Mouse (Mus musculus): ENCODE results near the gene Slc25a34.

Slc25a34 gene

DNA sequence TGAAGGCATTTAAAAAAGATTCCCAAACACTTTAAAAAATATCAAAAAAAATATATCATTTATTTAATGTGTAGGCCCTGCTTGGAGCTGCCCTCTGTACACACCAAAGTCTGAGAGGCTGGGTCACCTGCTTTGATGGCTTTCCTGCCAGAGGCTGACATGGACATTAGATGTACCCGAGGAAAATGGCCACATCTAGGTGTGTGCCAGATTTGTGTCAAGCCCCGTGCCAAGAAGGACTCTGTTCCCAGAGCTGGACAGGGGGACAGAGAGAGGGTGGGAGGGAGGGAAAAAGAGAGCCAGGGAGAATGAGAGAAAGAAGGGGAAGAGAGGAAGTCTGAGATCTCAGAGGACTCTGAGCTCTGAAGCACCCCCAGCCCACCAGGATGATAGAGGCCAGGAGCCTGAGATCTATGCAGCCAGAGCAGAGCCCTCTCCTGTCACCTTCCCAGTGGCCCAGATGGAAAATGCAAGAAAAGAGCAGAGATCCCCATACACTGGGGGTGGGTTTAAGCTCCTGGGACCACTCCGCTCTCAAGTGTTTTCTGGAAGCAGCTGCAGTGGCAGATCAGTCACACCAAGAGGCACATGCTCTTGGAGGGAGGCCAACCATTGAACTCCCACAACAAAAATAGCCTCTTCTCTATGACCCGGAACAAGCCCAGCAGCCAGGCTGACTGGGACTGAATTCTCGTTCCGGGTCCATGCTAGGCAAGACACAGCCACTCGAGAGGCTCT is 19.7 kb upstream of the Slc25a34 start:
- no peak for DNase-seq

DNA sequence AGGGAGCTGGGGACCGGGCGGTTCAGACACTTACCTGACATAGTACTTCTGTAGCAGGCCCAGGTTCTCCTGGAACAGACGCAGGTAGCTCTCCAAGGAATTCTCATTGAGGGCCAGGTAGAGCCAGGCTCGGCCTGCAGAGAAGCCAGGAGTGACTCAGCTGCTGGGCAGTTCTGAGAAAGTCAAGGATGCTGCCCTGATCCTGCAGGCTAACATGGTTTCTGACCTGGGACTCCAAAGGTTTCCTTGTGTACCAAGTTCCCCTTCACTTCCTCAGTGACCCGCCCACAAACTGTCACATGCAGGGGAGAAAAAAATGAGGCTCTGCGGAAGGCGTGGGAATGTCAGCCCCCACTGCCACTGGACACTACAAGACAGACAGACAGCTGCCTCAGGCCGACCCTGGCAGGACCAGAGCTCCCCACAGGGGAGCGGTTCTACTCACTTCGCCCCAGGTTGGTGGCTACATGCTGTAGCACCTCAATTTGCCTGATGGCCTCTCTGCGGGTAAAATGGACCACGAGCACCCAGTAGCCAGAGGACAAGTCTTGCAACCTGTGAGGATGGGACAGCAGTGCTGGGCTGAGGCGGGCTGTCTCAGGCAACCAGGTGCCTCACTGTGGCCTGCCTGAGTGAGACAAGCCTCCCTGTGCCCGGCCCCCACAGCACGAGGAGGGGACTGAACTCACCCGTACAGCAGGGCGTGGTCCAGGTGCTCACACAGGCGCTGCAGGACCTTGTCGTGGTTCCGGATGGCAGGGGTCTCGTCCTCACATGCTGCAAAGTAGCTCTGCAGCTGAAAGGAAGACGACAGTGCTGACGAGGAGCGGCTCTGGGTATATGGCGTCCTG is 18.6 kb upstream of the Slc25a34 start:
- no peak for DNase-seq

DNA sequence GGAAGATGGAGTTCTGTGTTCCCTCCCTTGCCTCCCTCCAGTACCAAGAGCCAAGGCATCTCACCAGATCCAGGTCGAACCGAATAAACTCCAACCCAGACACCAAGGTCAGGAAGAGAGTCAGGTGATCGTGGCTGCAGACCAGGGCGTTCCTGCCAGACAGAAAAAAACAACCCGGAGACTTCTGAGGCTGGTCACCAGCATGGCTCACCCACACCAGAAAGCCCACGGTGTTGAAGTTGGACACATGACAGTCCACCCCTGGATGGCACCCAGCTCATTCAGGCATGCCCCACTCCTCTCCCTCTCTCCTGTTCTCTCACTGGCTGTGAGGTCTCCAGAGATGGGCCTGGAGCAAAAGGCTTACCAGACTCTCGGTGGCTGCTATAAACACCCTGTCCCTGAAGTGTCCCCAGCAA is 17.7 kb upstream of the Slc25a34 start:
- DNase-seq: no peak

GRCm38 (mm10) chr4:141639474-141639873 is 15.9 kb upstream of the Slc25a34 start:
- no peak for DNase-seq

- DNase-seq: no peak
Measured at GRCm38 (mm10) chr4:141636693-141637092, 13.1 kb upstream of the Slc25a34 start.

DNA sequence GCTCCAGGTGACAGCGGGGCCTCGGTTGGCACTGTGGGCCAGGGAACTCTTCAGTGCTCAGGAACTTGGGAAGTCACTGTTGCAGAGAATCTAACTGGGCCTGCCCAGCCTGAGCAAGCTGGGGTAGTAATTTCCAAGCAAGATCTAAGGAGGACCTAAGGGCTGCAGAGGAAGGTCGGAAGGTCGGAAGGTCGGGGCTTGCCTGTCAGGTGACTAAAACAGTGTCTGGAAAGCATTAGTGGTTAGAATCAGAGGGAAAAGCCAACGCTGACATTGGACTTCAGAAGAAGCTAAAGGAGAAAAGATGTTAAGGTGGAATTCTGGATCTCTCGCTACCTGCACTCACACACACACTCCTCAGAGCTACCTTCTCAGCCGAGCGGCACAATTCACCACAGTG is 12.4 kb upstream of the Slc25a34 start:
- no peak for DNase-seq

GRCm38 (mm10) chr4:141632111-141632873 is 8.7 kb upstream of the Slc25a34 start:
- DNase-seq: no peak

- DNase-seq: no peak
Measured at GRCm38 (mm10) chr4:141631250-141631649, 7.6 kb upstream of the Slc25a34 start.

- DNase-seq: no peak
Measured at GRCm38 (mm10) chr4:141630021-141630420, 6.4 kb upstream of the Slc25a34 start.

DNA sequence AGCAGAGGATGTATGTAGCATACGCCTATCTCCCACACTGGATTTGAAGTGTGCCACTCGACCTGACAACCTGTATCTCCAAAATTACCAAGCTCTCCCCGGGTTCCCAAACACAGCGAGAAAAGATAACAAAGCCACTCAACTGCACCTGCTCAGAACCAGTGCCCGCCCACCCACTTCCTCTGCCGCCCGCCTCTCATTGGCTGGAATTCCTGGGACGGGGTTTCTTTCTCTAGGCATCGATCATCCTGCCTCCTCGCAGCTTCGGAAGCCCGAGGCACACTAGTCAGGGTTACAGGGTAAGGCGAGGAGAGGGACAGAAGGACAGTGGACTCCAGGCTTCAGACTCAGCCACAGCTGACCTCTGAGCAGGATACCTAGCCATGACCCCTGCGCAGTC is 5.0 kb upstream of the Slc25a34 start:
- DNase-seq: no peak

DNA sequence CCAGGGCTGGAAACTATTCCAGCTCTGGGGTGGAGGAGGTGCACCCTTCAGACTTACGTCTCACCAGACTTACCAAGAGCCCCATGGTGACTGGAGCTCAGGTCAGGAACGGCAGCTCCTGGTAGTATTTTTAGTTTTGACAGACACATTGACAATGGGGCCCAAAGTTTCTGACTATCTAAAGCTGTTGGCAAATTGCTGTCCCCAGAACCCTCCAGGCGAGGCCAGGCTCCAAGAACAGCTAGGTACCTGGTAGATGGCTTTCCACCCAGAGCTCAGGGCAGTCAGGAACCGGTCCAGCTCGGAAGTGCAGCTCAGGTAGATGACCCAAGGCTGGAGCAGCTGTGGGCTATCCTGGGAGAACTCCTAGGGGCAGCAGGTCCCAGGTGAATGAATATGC is 3.9 kb upstream of the Slc25a34 start:
- no peak for DNase-seq

DNA sequence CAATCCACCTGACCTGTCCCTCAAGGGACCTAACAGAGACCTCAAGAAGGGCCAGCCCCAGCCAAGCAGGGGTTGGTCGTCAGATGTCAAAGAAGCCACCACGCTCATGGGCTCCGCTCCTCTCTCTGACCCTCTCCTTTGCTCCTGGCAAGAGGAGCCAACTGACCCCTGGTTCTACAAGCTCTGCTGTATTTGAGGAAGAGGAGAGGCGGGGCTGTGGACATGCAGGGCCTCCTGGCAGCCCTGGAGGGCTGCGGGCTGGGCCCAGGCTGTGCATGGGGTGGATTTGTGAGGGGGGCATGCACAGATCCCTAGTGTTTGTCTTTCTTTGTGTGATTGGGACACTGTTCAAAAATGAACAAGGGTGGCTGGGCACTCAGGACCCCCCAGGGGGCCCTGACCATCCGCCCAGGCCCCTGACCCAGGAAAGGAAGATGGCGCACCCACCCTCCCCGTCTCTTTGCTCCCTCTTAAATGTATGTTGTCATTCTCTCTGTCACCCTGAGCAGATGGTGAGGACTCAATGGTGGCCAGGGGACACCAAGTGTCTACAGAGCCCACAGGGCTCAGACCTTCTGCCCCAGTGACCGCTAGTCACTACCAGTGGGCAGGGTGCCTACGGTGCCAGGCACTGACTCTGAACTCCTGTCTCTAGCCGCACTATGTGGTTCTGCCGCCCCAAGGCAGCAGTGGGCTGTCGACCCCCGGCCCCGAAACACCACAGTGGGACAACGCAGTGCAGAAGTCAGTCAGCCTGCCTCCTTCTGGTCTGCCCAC is 2.3 kb upstream of the Slc25a34 start:
- no peak for DNase-seq

DNA sequence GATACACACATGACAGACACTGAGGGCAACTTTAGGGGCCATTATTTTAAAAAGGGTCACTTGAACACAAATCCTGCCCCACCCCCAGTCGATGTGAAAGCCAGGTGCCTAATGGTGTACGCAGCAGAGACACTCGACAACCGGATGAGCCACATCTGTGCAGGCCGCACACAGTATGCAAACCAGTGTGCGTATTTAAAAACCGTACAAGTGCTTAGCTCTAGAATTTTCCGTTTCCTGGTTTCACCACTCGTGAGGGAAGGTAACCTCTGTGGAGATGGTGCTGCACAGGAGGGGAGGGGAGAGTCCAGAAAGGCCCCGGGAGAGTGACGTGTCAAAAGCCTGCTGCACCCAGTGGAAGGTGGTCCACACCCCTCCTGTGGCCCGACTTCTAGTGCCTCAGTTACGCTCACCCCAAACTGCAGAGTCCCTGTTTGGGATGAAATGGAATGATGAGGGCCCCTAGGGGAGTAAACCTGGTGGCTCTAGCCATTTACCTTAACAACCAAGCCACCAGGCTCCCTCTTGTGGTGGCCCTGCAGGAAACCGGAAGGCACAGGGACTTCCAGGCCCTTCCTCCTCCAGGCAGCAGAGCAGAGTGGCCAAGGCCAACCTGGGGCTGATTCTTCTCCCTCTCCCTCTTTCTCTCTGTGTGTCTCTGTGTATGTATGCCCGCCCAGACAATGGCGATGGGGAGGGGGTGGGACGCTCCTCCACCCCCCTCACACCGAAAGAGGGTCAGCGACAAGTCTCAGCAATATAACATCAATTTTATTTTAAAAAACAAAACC is 1.6 kb upstream of the Slc25a34 start:
- DNase-seq: peak in 1 of 2 experiments; percentile 44

DNA sequence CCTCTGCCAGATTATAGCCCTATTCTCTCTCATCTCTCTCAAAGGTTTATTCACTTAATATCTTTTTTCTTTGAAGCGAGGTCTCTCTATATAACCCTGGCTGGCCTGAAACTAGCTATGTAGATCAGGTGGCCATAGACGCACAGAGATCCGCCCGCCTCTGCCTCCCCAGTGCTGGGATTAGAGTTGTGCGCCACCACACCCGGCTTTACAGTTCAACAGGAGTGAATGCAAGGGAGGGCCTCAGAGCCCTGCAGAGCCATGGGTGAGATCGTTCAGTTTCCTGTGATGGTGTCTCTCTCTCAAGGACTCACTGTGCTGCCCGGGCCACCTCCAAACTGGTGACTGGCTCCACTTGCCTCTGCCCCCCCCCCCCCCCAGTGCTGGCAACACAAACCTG is 513 bp upstream of the Slc25a34 start:
- DNase-seq: no peak

GRCm38 (mm10) chr4:141623037-141623436 is 584 bp downstream of the Slc25a34 start:
- DNase-seq: no peak

GRCm38 (mm10) chr4:141622580-141622979 is 1.0 kb downstream of the Slc25a34 start:
- no peak for DNase-seq

GRCm38 (mm10) chr4:141622091-141622490 is 1.5 kb downstream of the Slc25a34 start:
- no peak for DNase-seq

- DNase-seq: no peak
Measured at GRCm38 (mm10) chr4:141621297-141621696, 2.3 kb downstream of the Slc25a34 start.

DNA sequence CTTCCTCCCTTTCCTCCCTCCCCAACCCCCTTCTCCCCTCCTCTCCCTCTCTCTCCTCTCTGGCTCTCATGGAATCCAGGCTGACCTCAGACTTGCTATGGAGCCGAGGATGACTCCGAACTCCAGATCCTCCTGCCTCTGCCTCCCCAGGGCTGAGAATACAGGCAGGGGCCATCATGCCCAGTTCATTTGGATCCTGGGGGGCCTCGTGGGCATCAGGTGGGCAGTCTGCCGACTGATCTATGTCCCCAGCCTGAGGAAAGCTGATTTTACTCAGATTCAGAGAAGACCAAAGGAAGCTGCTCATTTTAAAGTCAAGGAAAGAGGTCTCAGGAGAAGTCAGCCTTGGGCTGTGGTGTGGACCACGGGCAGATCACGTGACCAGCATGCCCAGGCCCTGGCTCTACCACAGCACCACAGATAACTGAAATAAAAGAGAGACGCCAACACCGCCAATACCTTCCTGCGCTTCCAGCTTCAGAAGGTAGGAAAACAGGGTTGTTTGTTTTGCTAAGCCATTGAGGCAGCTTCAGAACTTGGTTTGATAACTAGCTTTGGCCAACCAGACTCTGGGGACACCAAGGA is 4.2 kb downstream of the Slc25a34 start:
- DNase-seq: no peak

DNA sequence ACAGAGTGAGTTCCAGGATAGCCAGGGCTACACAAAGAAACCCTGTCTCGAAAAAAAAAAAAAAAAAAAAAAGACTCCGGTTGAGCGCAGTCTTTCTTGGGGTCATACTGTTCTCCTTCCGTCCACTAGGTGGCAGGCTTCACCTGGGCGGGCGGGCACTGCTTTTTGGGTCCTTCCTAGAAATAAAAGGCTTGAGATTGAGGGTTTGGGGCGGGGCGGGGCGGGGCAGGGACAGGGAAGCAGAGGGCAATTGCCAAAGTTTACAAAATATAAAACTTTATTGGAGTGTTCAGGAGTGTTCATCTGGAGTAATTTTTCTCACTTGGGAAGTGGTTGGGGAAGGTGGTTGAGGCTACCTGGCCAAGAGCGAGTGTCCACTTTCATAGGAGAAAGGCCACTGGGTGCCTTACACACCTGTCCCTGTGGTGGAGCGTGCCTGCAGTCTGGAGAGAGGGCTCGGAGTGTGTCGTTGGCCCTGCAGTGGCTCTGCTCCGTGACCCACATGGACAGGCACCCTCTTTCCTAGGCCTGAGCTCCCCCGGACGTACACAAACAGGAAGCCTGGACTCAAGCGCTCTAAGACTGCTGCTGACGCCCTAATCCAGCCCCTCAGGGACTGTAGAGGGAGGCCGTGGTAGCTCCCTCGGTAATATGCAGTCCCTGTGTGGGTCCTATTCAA is 4.9 kb downstream of the Slc25a34 start, which contains the start of gene Tmem82:
Tmem82 (minus strand) TSS at position 69 of the 679 bp plus-strand sequence.
- DNase-seq: peak; percentile 37 to 55
